Mouse (Mus musculus) limb, embryonic 11.5 days (tissue): Measurements from ENCODE around the gene Wdr63. TPM values are rescaled to one million over a fixed set of nuclear protein-coding genes. Genes with fewer than 3 reads are reported as not detected.

ENCODE experiments used
- ATAC-seq: fragments of 200-750 bp; cut with Nextera tagmentation; 2 replicates; pipeline ENCODE4 v1.8.0; 2017; ENCODE audit warnings: low read depth; ENCODE audit not compliant: insufficient number of reproducible peaks, low FRiP score, low TSS enrichment
- DNase-seq: peaks from one replicate; pipeline ENCODE4 v3.0.0-alpha.2; 2015; ENCODE audit warnings: low spot score
- H3K27ac ChIP-seq: fragments of 300-500 bp; sonication (generic); replicated peaks from 2 replicates; pipeline ENCODE4 v1.5.1; 2014; ENCODE audit warnings: low read depth, mild to moderate bottlenecking, low read length
- H3K27me3 ChIP-seq: fragments of 300-500 bp; sonication (generic); 2 replicates; pipeline ENCODE4 v1.6.1; 2014; ENCODE audit warnings: mild to moderate bottlenecking, low read length, mixed read lengths; ENCODE audit not compliant: control insufficient read depth, insufficient read depth
- H3K36me3 ChIP-seq: fragments of 300-500 bp; sonication (generic); 2 replicates; pipeline ENCODE4 v1.6.1; 2014; ENCODE audit warnings: mild to moderate bottlenecking, low read length, moderate library complexity, mixed read lengths; ENCODE audit not compliant: control insufficient read depth, insufficient read depth
- H3K4me1 ChIP-seq: fragments of 300-500 bp; sonication (generic); 2 replicates; pipeline ENCODE4 v1.6.1; 2014; ENCODE audit warnings: low read length, mixed read lengths; ENCODE audit not compliant: control insufficient read depth, insufficient read depth
- H3K4me2 ChIP-seq: fragments of 300-500 bp; sonication (generic); 2 replicates; pipeline ENCODE4 v1.6.1; 2014; ENCODE audit warnings: low read depth, mild to moderate bottlenecking, moderate library complexity; ENCODE audit not compliant: severe bottlenecking
- H3K4me3 ChIP-seq: fragments of 300-500 bp; sonication (generic); 2 replicates; pipeline ENCODE4 v1.5.1; 2014; ENCODE audit warnings: low read depth, low read length
- H3K9ac ChIP-seq: fragments of 300-500 bp; sonication (generic); 2 replicates; pipeline ENCODE4 v1.6.1; 2014; ENCODE audit warnings: mild to moderate bottlenecking, low read length
- H3K9me3 ChIP-seq: fragments of 300-500 bp; sonication (generic); 2 replicates; pipeline ENCODE4 v1.6.1; 2016; ENCODE audit warnings: low read length; ENCODE audit not compliant: control insufficient read depth
- WGBS: fragments of 180-500 bp; shearing (Covaris S2); extraction: QIAGEN DNeasy Blood & Tissue Kit; methylation state at CpG from one replicate; pipeline ENCODE4 v1.1.7; 2014; 5-methylcytosine and 5-hydroxymethylcytosine counted together
- polyA plus RNA-seq: library from polyadenylated mRNA; unstranded; fragments of >200 nt; fragmentation: Nextera tagmentation; extraction: Ambion mirVana; gene quantifications from 2 replicates; pipeline ENCODE4 v1.2.1, GENCODE M21; 2014

The Wdr63 gene
- polyA plus RNA-seq, 1 experiment from 2014 or later: not detected

DNA sequence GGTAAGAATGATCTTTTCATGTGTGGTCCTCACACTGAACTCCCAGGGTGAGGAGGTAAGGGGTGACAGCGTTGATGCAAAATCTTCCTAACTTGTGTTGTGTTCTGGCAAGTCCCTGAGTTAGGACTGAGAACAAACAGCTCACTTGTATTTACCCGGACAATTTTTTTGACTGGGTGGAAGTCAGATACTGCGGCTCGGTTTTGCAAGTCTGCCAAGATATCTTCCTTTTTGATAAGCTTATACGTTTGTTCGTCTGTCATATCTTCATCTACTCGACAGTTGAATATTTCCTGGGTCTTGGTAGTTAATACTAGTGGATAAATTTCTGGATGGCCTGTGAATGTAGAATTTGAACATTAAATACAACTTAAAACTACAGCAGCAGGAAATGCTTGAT is 10.9 kb downstream of the Wdr63 start:
- DNase-seq (no peak), ATAC-seq (no peak)
- WGBS: 94% methylated on average over 7 of the region's 7 CpGs
- Histone ChIP-seq H3K9me3 (no peaks in the 10 kb centered on the region), H3K9ac (no peak overlapping the region), H3K27me3 (no peaks in the 10 kb centered on the region), H3K4me1 (no peaks in the 10 kb centered on the region), H3K4me2 (no peak overlapping the region), H3K27ac (no peak overlapping the region), H3K4me3 (no peak overlapping the region), H3K36me3 (no peaks in the 10 kb centered on the region)

- Histone ChIP-seq H3K4me3 (no peak overlapping the region), H3K27me3 (no peaks in the 10 kb centered on the region), H3K27ac (no peak overlapping the region), H3K4me2 (no peak overlapping the region), H3K9me3 (no peaks in the 10 kb centered on the region), H3K9ac (no peak overlapping the region), H3K4me1 (no peaks in the 10 kb centered on the region), H3K36me3 (no peaks in the 10 kb centered on the region)
- WGBS: 86% methylated on average over 10 of the region's 10 CpGs
- ATAC-seq: no peak
- no peak for DNase-seq
Observed at GRCm38 (mm10) chr3:146095066-146095465, 12.9 kb downstream of the Wdr63 start.

DNA sequence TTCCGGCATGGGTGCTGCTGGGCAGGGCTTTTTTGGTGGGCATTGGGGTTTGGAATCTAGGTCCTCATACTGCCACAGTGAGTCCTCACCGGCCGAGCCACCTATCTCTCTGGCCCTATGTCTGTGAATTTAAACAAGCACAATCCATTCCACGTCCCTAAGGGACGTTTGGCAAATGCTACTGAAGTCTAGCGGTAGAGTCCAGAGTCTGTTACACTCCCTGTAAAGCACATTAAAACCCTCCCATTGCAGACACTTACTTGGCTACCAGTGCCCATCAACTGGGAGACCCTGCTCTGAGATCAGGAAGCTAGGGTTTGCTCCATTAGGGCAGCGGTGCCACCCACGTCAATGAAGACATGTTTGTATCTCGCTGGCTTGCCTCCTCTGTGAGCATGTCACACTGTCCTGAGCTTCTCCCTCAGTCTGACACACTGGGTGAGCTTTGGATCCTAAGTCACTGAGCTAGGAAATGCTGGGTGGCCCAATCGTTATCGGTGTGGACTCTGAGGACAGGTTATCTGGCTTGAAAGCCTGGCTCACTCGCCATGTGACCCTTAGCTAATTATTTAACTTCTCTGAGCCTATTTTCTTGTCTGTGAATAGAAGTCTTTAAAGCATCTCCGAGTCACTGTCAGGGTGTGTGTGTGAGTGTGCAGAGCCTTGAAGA is 16.8 kb downstream of the Wdr63 start:
- DNase-seq (no peak), ATAC-seq (no peak)
- Histone ChIP-seq H3K9ac (no peak overlapping the region), H3K36me3 (no peaks in the 10 kb centered on the region), H3K4me1 (no peaks in the 10 kb centered on the region), H3K4me2 (no peak overlapping the region), H3K9me3 (no peaks in the 10 kb centered on the region), H3K27me3 (no peaks in the 10 kb centered on the region), H3K27ac (no peak overlapping the region), H3K4me3 (no peak overlapping the region)
- 91% methylated on average over 13 of the region's 13 CpGs for WGBS

DNA sequence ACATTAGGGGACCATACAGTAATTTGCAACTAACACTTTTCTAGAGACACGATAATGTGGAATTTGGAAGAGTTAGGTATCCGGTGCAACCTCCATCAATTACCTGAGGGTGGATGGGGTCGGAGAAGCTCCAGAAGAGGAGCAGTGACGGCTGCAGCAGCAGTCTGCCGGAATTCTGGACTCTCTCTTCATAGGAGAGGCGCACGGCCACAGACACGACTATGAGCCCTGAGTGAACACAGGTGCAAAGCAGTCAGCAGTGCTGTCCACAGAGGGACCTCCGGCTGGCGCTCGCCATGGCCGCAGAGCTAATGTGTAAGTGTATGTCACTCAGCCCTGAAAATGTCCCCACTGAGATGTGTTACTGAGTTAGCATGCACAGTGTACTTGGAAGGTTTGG is 27.7 kb downstream of the Wdr63 start:
- Histone ChIP-seq H3K36me3 (no peaks in the 10 kb centered on the region), H3K9me3 (no peaks in the 10 kb centered on the region), H3K27me3 (no peaks in the 10 kb centered on the region), H3K4me2 (no peak overlapping the region), H3K4me1 (no peaks in the 10 kb centered on the region), H3K27ac (no peak overlapping the region), H3K4me3 (no peak overlapping the region), H3K9ac (no peak overlapping the region)
- DNase-seq (no peak), ATAC-seq (no peak)
- 92% methylated on average over 12 of the region's 12 CpGs for WGBS

DNA sequence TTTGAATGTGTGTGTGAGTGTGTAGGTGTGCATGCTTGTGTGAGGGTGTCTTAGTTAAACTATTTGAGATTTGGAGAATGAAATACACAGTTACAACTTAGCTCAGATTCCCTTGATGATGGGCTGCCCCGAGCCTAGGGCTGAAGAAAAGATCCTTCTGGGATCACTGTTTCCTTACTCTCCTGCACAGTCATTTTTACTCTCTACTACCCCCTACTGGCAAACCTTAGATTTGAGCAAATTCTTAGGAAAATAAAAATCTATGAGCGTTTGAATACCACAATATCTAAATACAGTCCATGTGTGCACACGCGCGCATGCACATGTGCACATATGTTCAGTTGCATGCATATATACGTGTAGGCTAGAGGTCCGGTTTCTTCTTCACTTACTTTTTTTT is 35.1 kb downstream of the Wdr63 start:
- Histone ChIP-seq H3K4me3 (no peak overlapping the region), H3K36me3 (no peaks in the 10 kb centered on the region), H3K27me3 (no peaks in the 10 kb centered on the region), H3K9ac (no peak overlapping the region), H3K9me3 (no peaks in the 10 kb centered on the region), H3K4me1 (no peaks in the 10 kb centered on the region), H3K27ac (no peak overlapping the region), H3K4me2 (no peak overlapping the region)
- 0 out of 2 replicates have a peak, but pooled peaks have one; percentile 21 for ATAC-seq
- no peak for DNase-seq
- 75% methylated on average over 7 of the region's 7 CpGs for WGBS

DNA sequence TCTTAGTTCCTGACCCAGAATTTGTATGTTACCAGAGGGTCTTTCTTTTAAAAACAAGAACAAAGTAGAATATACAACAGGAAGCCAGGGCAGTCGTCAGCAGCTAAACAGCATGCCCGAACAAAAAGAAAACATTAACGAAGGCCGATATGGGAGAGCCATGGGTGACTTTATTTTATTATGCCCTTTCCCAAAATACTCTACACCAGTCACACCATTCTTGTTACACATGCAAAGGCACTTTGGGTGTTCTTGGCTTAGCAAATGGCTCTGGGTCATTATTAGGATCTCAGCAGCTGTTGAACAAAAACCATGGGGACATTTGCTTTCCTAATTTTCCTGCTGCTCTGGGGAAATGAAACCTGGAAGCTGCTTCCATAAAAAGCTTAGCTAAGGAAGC is 38.7 kb downstream of the Wdr63 start:
- 70% methylated on average over 4 of the region's 4 CpGs for WGBS
- no peak for ATAC-seq

GRCm38 (mm10) chr3:146063146-146063545 is 44.8 kb downstream of the Wdr63 start:
- no peak overlapping the region for H3K4me2 ChIP-seq
- DNase-seq: no peak

More for the DNA sequence above, 38.7 kb downstream of the Wdr63 start:
- H3K4me3 ChIP-seq: no peak overlapping the region
- H3K4me2 ChIP-seq: no peak overlapping the region
- DNase-seq: no peak
- no peak overlapping the region for H3K27ac ChIP-seq
- no peaks in the 10 kb centered on the region for H3K9me3 ChIP-seq
- H3K36me3 ChIP-seq: no peaks in the 10 kb centered on the region
- H3K4me1 ChIP-seq: no peaks in the 10 kb centered on the region
- no peaks in the 10 kb centered on the region for H3K27me3 ChIP-seq
- H3K9ac ChIP-seq: no peak overlapping the region

GRCm38 (mm10) chr3:146059356-146059926 is 48.5 kb downstream of the Wdr63 start:
- DNase-seq (no peak), ATAC-seq (no peak)
- Histone ChIP-seq H3K9ac (no peak overlapping the region), H3K4me3 (no peak overlapping the region), H3K27ac (no peak overlapping the region), H3K27me3 (no peaks in the 10 kb centered on the region), H3K4me1 (no peaks in the 10 kb centered on the region), H3K4me2 (no peak overlapping the region), H3K9me3 (no peaks in the 10 kb centered on the region), H3K36me3 (no peaks in the 10 kb centered on the region)
- WGBS: 71% methylated on average over 15 of the region's 15 CpGs

More at GRCm38 (mm10) chr3:146063146-146063545, 44.8 kb downstream of the Wdr63 start:
- 82% methylated on average over 11 of the region's 11 CpGs for WGBS
- no peak overlapping the region for H3K27ac ChIP-seq
- H3K9me3 ChIP-seq: no peaks in the 10 kb centered on the region
- H3K4me1 ChIP-seq: no peaks in the 10 kb centered on the region
- H3K27me3 ChIP-seq: no peaks in the 10 kb centered on the region
- no peak overlapping the region for H3K4me3 ChIP-seq
- no peak overlapping the region for H3K9ac ChIP-seq
- no peaks in the 10 kb centered on the region for H3K36me3 ChIP-seq
- no peak for ATAC-seq

DNA sequence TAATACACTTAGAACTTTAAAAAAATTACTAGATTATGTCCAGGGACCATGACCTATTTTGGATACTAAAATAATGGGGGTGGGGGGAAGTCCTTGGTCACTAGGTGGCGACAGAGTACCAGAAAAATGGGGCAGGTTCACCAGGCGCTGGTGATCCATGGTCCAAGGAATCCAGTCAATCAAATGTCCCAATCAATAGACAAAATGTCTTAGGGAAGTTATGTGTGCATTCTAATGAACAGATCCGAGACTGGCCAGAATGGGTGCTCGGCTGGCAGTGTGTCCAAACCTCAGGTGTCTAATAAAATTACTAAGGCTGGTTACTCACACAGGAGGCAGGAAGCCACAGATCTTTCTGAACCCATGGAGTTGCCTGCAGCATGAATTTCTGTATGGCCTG is 49.7 kb downstream of the Wdr63 start:
- WGBS: 21% methylated on average over 4 of the region's 4 CpGs
- ATAC-seq: no peak
- no peaks in the 10 kb centered on the region for H3K9me3 ChIP-seq

More for the DNA sequence above, 49.7 kb downstream of the Wdr63 start:
- peak; percentile 78 for DNase-seq
- H3K4me1 ChIP-seq: no peaks in the 10 kb centered on the region
- no peaks in the 10 kb centered on the region for H3K27me3 ChIP-seq
- H3K9ac ChIP-seq: no peak overlapping the region
- no peaks in the 10 kb centered on the region for H3K36me3 ChIP-seq
- H3K27ac ChIP-seq: no peak overlapping the region
- no peak overlapping the region for H3K4me2 ChIP-seq
- no peak overlapping the region for H3K4me3 ChIP-seq
